Mouse (Mus musculus): Measurements from ENCODE around the gene Tbc1d22a.

DNA sequence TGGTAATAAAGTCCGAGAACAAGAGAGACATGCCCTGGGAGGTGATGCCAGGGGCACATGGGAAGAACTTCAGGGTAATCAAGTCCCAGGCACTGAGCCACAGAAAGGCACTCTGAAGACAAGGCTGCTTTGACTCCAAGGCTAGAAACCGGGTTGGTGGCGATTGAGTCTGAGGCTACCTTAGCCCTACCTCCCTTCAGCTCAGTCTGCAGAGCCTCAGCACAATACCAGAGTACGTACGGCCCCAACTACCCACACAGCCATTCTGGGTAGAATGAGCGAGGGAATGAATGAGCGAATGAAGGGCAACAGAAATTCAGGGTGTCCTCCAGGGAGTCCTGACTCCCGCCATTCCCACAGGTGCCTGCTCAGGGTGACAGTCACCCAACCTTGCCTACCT lies 30.8 kb upstream of the Tbc1d22a start:
- TF ChIP-seq CTCF (IDR thresholded peaks at IDR 0.05; ENCODE audit: insufficient read depth, low read length) (no peak), POLR2A (IDR thresholded peaks at IDR 0.05; ENCODE audit: borderline replicate concordance, extremely low read depth, low read depth, low read length) (no peak)
